Mouse (Mus musculus) ES-E14 (cell line): ENCODE measurements around the gene Zfp697.
A peak's percentile ranks its signal among the peaks of the same experiment; 100 is the strongest.

Experiments
- CHD2 ChIP-seq: IDR thresholded peaks from 2 replicates; pipeline ENCODE4 v1.6.1; 2014; ENCODE audit warnings: mild to moderate bottlenecking, low read depth, low read length, inconsistent platforms
- HCFC1 ChIP-seq: IDR thresholded peaks from 2 replicates; pipeline ENCODE4 v1.6.1; 2012; ENCODE audit warnings: low read length, inconsistent platforms, borderline replicate concordance; ENCODE audit not compliant: insufficient read depth
- MAFK ChIP-seq: IDR thresholded peaks from 2 replicates; pipeline ENCODE4 v1.6.1; 2014; ENCODE audit warnings: mild to moderate bottlenecking, low read depth, low read length, inconsistent platforms; ENCODE audit not compliant: insufficient read depth
- ZC3H11A ChIP-seq: IDR thresholded peaks from 2 replicates; pipeline ENCODE4 v1.6.1; 2012; ENCODE audit warnings: low read depth, mild to moderate bottlenecking, inconsistent platforms, low read length, borderline replicate concordance
- ZNF384 ChIP-seq: IDR thresholded peaks from 2 replicates; pipeline ENCODE4 v1.6.1; 2012; ENCODE audit warnings: low read depth, low read length, inconsistent platforms

DNA sequence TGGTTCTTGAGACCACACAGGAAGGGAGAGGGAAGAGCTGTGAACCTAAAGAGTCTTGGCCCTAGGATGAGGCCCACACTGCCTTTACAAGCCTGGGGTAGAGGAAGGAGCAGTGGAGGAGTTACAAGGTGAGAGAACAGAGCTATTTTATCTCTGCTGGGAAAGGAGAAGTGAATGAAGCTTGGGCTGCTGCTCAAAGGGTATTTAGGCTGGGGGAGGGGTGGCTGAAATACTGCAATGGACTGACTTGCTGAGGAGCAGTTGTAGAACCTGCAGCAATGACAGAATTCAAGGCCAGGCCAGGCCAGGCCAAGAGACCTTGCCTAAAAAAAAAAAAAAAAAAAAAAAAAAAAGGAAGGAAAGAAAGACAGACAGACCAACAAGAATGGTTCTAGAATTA lies 46.9 kb upstream of the Zfp697 start:
- TF ChIP-seq ZNF384 (0 out of 2 replicates have a peak, but pooled peaks have one; percentile 17), CHD2 (no peak), ZC3H11A (no peak), HCFC1 (no peak), MAFK (no peak)
